Mouse (Mus musculus) midbrain, postnatal 0 days (tissue): ENCODE measurements around the gene Rsbn1l. TPM values are rescaled to one million over a fixed set of nuclear protein-coding genes. Genes with fewer than 3 reads are reported as not detected.

ENCODE experiments used
- ATAC-seq: fragments of 200-750 bp; cut with Nextera tagmentation; 2 replicates; pipeline ENCODE4 v1.8.0; 2017; ENCODE audit warnings: moderate number of reproducible peaks, mild to moderate bottlenecking, moderate TSS enrichment, moderate library complexity; ENCODE audit not compliant: low FRiP score
- DNase-seq: peaks from one replicate; pipeline ENCODE4 v3.0.0-alpha.2; 2015; ENCODE audit warnings: low spot score
- H3K27ac ChIP-seq: fragments of 300-500 bp; sonication (generic); 2 replicates; pipeline ENCODE4 v1.5.1; 2014; ENCODE audit warnings: low read depth, mild to moderate bottlenecking, low read length, mixed read lengths
- H3K27me3 ChIP-seq: fragments of 300-500 bp; sonication (generic); 2 replicates; pipeline ENCODE4 v1.6.1; 2014; ENCODE audit warnings: low read length, control low read depth, mixed read lengths; ENCODE audit not compliant: insufficient read depth
- H3K36me3 ChIP-seq: fragments of 300-500 bp; sonication (generic); 2 replicates; pipeline ENCODE4 v1.6.1; 2014; ENCODE audit warnings: low read length, control low read depth, mixed read lengths; ENCODE audit not compliant: insufficient read depth
- H3K4me1 ChIP-seq: fragments of 300-500 bp; sonication (generic); 2 replicates; pipeline ENCODE4 v1.6.1; 2014; ENCODE audit warnings: mild to moderate bottlenecking, control low read depth, antibody characterized with exemption, low read length, mixed read lengths; ENCODE audit not compliant: insufficient read depth
- H3K4me2 ChIP-seq: fragments of 300-500 bp; sonication (generic); 2 replicates; pipeline ENCODE4 v1.6.1; 2014; ENCODE audit warnings: low read depth, mild to moderate bottlenecking, low read length, mixed read lengths; ENCODE audit not compliant: poor library complexity, severe bottlenecking
- H3K4me3 ChIP-seq: fragments of 300-500 bp; sonication (generic); 2 replicates; pipeline ENCODE4 v1.5.1; 2014; ENCODE audit warnings: low read depth, mild to moderate bottlenecking, low read length, moderate library complexity
- H3K9ac ChIP-seq: fragments of 300-500 bp; sonication (generic); replicated peaks from 2 replicates; pipeline ENCODE4 v1.6.1; 2014; ENCODE audit warnings: mild to moderate bottlenecking, low read length, moderate library complexity, mixed read lengths; ENCODE audit not compliant: poor library complexity, severe bottlenecking
- H3K9me3 ChIP-seq: fragments of 300-500 bp; sonication (generic); 2 replicates; pipeline ENCODE4 v1.6.1; 2016; ENCODE audit warnings: low read length, control low read depth
- CTCF ChIP-seq: IDR thresholded peaks from 2 replicates; pipeline ENCODE4 v1.5.1; 2016; ENCODE audit warnings: antibody characterized with exemption, mild to moderate bottlenecking
- WGBS: fragments of 180-500 bp; shearing (Covaris S2); extraction: QIAGEN DNeasy Blood & Tissue Kit; methylation state at CpG from one replicate; pipeline ENCODE4 v1.1.7; 2014; 5-methylcytosine and 5-hydroxymethylcytosine counted together
- polyA plus RNA-seq: library from polyadenylated mRNA; unstranded; fragments of >200 nt; fragmentation: Nextera tagmentation; extraction: Ambion mirVana; gene quantifications from 2 replicates; pipeline ENCODE4 v1.2.1, GENCODE M21; 2015
- total RNA-seq: library from RNA; depleted of rRNA; stranded (reverse); fragments of >200 nt; gene quantifications from 2 replicates; pipeline ENCODE4 v1.2.3, GENCODE M21; 2014

Rsbn1l gene
- total and polyA plus RNA-seq, 2 experiments from 2014 or later, result 3.8 to 5.2 TPM

GRCm38 (mm10) chr5:20865193-20865755 is 90.9 kb downstream of the Rsbn1l start:
- Histone ChIP-seq H3K4me2 (no peak overlapping the region), H3K9me3 (no peaks in the 10 kb centered on the region), H3K36me3 (no peaks in the 10 kb centered on the region), H3K27me3 (no peaks in the 10 kb centered on the region), H3K9ac (no peak overlapping the region), H3K4me1 (no peaks in the 10 kb centered on the region), H3K27ac (no peak overlapping the region), H3K4me3 (no peak overlapping the region)
- TF ChIP-seq CTCF, result no peak
- DNase-seq (no peak), ATAC-seq (no peak)
- WGBS, result 89% methylated on average over 2 of the region's 2 CpGs

- DNase-seq (no peak), ATAC-seq (no peak)
- H3K4me1 ChIP-seq, result no peaks in the 10 kb centered on the region
- no peak overlapping the region for H3K9ac ChIP-seq
- no peak overlapping the region for H3K4me2 ChIP-seq
- H3K36me3 ChIP-seq, result no peaks in the 10 kb centered on the region
- WGBS, result 83% methylated on average over 4 of the region's 4 CpGs
- H3K9me3 ChIP-seq, result no peaks in the 10 kb centered on the region
- H3K27me3 ChIP-seq, result no peaks in the 10 kb centered on the region
- no peak for TF ChIP-seq CTCF
- no peak overlapping the region for H3K4me3 ChIP-seq
- no peak overlapping the region for H3K27ac ChIP-seq
These were observed 91.8 kb downstream of the Rsbn1l start for GRCm38 (mm10) chr5:20864216-20864969.

- Histone ChIP-seq H3K9ac (no peak overlapping the region), H3K4me1 (no peaks in the 10 kb centered on the region), H3K27ac (no peak overlapping the region), H3K4me3 (no peak overlapping the region), H3K27me3 (no peaks in the 10 kb centered on the region), H3K4me2 (no peak overlapping the region), H3K36me3 (no peaks in the 10 kb centered on the region), H3K9me3 (no peaks in the 10 kb centered on the region)
- 96% methylated on average over 2 of the region's 2 CpGs for WGBS
- no peak for DNase-seq
- no peak for ATAC-seq
- no peak for TF ChIP-seq CTCF
These were observed 94.3 kb downstream of the Rsbn1l start for GRCm38 (mm10) chr5:20861901-20862300.

- no peak for ATAC-seq
- DNase-seq, result no peak
These were observed 95.6 kb downstream of the Rsbn1l start for GRCm38 (mm10) chr5:20860565-20860964.

GRCm38 (mm10) chr5:20858404-20858803 is 97.8 kb downstream of the Rsbn1l start:
- Histone ChIP-seq H3K27ac (no peak overlapping the region), H3K4me1 (no peaks in the 10 kb centered on the region), H3K9ac (no peak overlapping the region), H3K27me3 (no peaks in the 10 kb centered on the region), H3K4me3 (no peak overlapping the region), H3K9me3 (no peaks in the 10 kb centered on the region), H3K4me2 (no peak overlapping the region), H3K36me3 (no peaks in the 10 kb centered on the region)
- ATAC-seq (no peak), DNase-seq (no peak)
- TF ChIP-seq CTCF, result no peak
- WGBS, result 96% methylated on average over 2 of the region's 2 CpGs

More at GRCm38 (mm10) chr5:20860565-20860964, 95.6 kb downstream of the Rsbn1l start:
- TF ChIP-seq CTCF, result no peak
- no peaks in the 10 kb centered on the region for H3K36me3 ChIP-seq
- no peak overlapping the region for H3K4me3 ChIP-seq
- no peak overlapping the region for H3K4me2 ChIP-seq
- no peaks in the 10 kb centered on the region for H3K4me1 ChIP-seq
- no peak overlapping the region for H3K27ac ChIP-seq
- 95% methylated on average over 4 of the region's 4 CpGs for WGBS
- H3K27me3 ChIP-seq, result no peaks in the 10 kb centered on the region
- H3K9ac ChIP-seq, result no peak overlapping the region
- no peaks in the 10 kb centered on the region for H3K9me3 ChIP-seq

- Histone ChIP-seq H3K4me2 (no peak overlapping the region), H3K9me3 (no peaks in the 10 kb centered on the region), H3K4me3 (no peak overlapping the region), H3K9ac (no peak overlapping the region), H3K27me3 (no peaks in the 10 kb centered on the region), H3K36me3 (no peaks in the 10 kb centered on the region), H3K27ac (no peak overlapping the region), H3K4me1 (no peaks in the 10 kb centered on the region)
- 91% methylated on average over 4 of the region's 4 CpGs for WGBS
- ATAC-seq (no peak), DNase-seq (no peak)
- no peak for TF ChIP-seq CTCF
These were observed 101.1 kb downstream of the Rsbn1l start for GRCm38 (mm10) chr5:20855066-20855465.
